Mouse (Mus musculus) heart, adult 8-10 months (tissue): ENCODE data around the gene Dnmbp. TPM values are rescaled to one million over a fixed set of nuclear protein-coding genes. Genes with fewer than 3 reads are reported as not detected.

Source experiments
- DNase-seq: peaks from one replicate; pipeline ENCODE4 v3.0.0; 2022; ENCODE audit warnings: low spot score
- total RNA-seq, 4 experiments: library from RNA; stranded (reverse); gene quantifications; 2 replicates each; pipeline ENCODE4 v1.2.4; 2022

Dnmbp gene
- total RNA-seq, 4 experiments from 2014 or later: 8.9 to 10.3 (median 9.2) TPM

GRCm38 (mm10) chr19:43914986-43915385, 25.0 kb downstream of the Dnmbp start:
- no peak for DNase-seq

GRCm38 (mm10) chr19:43912775-43913486, 27.1 kb downstream of the Dnmbp start:
- no peak for DNase-seq

- no peak for DNase-seq
Measured at GRCm38 (mm10) chr19:43906492-43906891, 33.5 kb downstream of the Dnmbp start.

GRCm38 (mm10) chr19:43905985-43906384, 34.0 kb downstream of the Dnmbp start:
- no peak for DNase-seq

GRCm38 (mm10) chr19:43905136-43905535, 34.9 kb downstream of the Dnmbp start:
- no peak for DNase-seq

- no peak for DNase-seq
Measured at GRCm38 (mm10) chr19:43904327-43904726, 35.7 kb downstream of the Dnmbp start.

- DNase-seq: no peak
Measured at GRCm38 (mm10) chr19:43902887-43903286, 37.1 kb downstream of the Dnmbp start.

- DNase-seq: no peak
Measured at GRCm38 (mm10) chr19:43900690-43901089, 39.3 kb downstream of the Dnmbp start.

- no peak for DNase-seq
Measured at GRCm38 (mm10) chr19:43898547-43898946, 41.4 kb downstream of the Dnmbp start.

GRCm38 (mm10) chr19:43896441-43896840, 43.5 kb downstream of the Dnmbp start:
- no peak for DNase-seq

- DNase-seq: no peak
Measured at GRCm38 (mm10) chr19:43895951-43896350, 44.0 kb downstream of the Dnmbp start.

GRCm38 (mm10) chr19:43894821-43895220, 45.2 kb downstream of the Dnmbp start:
- no peak for DNase-seq

- no peak for DNase-seq
Measured at GRCm38 (mm10) chr19:43894070-43894469, 45.9 kb downstream of the Dnmbp start.

- DNase-seq: no peak
Measured at GRCm38 (mm10) chr19:43890487-43890886, 49.5 kb downstream of the Dnmbp start.

- no peak for DNase-seq
Measured at GRCm38 (mm10) chr19:43887725-43888124, 52.3 kb downstream of the Dnmbp start.

GRCm38 (mm10) chr19:43887242-43887641, 52.7 kb downstream of the Dnmbp start:
- DNase-seq: no peak

- DNase-seq: no peak
Measured at GRCm38 (mm10) chr19:43886371-43887099, 53.5 kb downstream of the Dnmbp start.

- no peak for DNase-seq
Measured at GRCm38 (mm10) chr19:43884668-43885498, 55.1 kb downstream of the Dnmbp start.

GRCm38 (mm10) chr19:43882895-43883573, 57.0 kb downstream of the Dnmbp start:
- no peak for DNase-seq

GRCm38 (mm10) chr19:43881615-43882014, 58.4 kb downstream of the Dnmbp start:
- no peak for DNase-seq

- DNase-seq: no peak
Measured at GRCm38 (mm10) chr19:43880420-43880819, 59.6 kb downstream of the Dnmbp start.
